In genomic region chr19:53460312-53461024, GRCm38 (mm10) we compare ENCODE assay signal across 9 mouse cellular contexts.
DNase-seq lines count a peak whose midpoint lies in the region; ATAC-seq and TF ChIP-seq lines count a peak whose summit lies in the region.
"Had no signal": no experiment of that assay in that cellular context is flagged by ENCODE, and none has a peak within 500 bp of the region (broad histone marks: within the 10 kb centered on the region; RNA-seq: fewer than 3 reads in every experiment).

No protein-coding gene starts in this region.

- no peak for TF ChIP-seq CTCF in ES-Bruce4 (IDR thresholded peaks at IDR 0.05; ENCODE audit: low read depth, low read length)
- TF ChIP-seq CTCF in forebrain, postnatal 0 days (IDR thresholded peaks at IDR 0.05; ENCODE audit: low read depth): no peak

- 21% methylated on average over 19 of the region's 19 CpGs for WGBS in heart, embryonic 16.5 days
- 6% methylated on average over 19 of the region's 19 CpGs for WGBS in forebrain, postnatal 0 days
- WGBS in midbrain, embryonic 14.5 days: 4% methylated on average over 19 of the region's 19 CpGs

- H3K27me3 ChIP-seq in heart, embryonic 16.5 days (ENCODE audit: control insufficient read depth, insufficient read depth, low read length): peaks cover 3% of the 10 kb centered on the region; the same call in 1 of the 2 replicates
- H3K27me3 ChIP-seq in ES-Bruce4 (ENCODE audit: control insufficient read depth, insufficient read depth, low read length, poor library complexity, severe bottlenecking): no peaks in the 10 kb centered on the region
- no peaks in the 10 kb centered on the region for H3K27me3 ChIP-seq in forebrain, postnatal 0 days (ENCODE audit: insufficient read depth, low read length)
- H3K27me3 ChIP-seq in midbrain, embryonic 14.5 days (ENCODE audit: control insufficient read depth, insufficient read depth, low read length): no peaks in the 10 kb centered on the region
- H3K27me3 ChIP-seq: Patski had no signal

- H3K36me3 ChIP-seq in heart, embryonic 16.5 days (ENCODE audit: control insufficient read depth, insufficient read depth): no peaks in the 10 kb centered on the region
- no peaks in the 10 kb centered on the region for H3K36me3 ChIP-seq in ES-Bruce4 (ENCODE audit: control insufficient read depth, insufficient read depth, low read length, poor library complexity, severe bottlenecking)
- no peaks in the 10 kb centered on the region for H3K36me3 ChIP-seq in forebrain, postnatal 0 days (ENCODE audit: insufficient read depth)
- H3K36me3 ChIP-seq in midbrain, embryonic 14.5 days (ENCODE audit: control insufficient read depth, insufficient read depth, low read length): no peaks in the 10 kb centered on the region

- H3K9me3 ChIP-seq in heart, embryonic 16.5 days (replicated peaks; ENCODE audit: control insufficient read depth, low read length): no peaks in the 10 kb centered on the region
- no peaks in the 10 kb centered on the region for H3K9me3 ChIP-seq in ES-Bruce4 (replicated peaks; ENCODE audit: control insufficient read depth, insufficient read depth, low read length, poor library complexity, severe bottlenecking)
- no peaks in the 10 kb centered on the region for H3K9me3 ChIP-seq in forebrain, postnatal 0 days (ENCODE audit: low read length)
- H3K9me3 ChIP-seq in midbrain, embryonic 14.5 days (ENCODE audit: control insufficient read depth, low read length): no peaks in the 10 kb centered on the region

- H3K4me1 ChIP-seq in heart, embryonic 16.5 days (ENCODE audit: control insufficient read depth, insufficient read depth, low read length): peaks cover 5% of the 10 kb centered on the region; the same call in 1 of the 2 replicates
- H3K4me1 ChIP-seq in ES-Bruce4 (ENCODE audit: control insufficient read depth, insufficient read depth, low read length): peaks cover 10% of the 10 kb centered on the region
- peaks cover 13% of the 10 kb centered on the region; the same call in 1 of the 2 replicates for H3K4me1 ChIP-seq in forebrain, postnatal 0 days (ENCODE audit: insufficient read depth)
- H3K4me1 ChIP-seq in midbrain, embryonic 14.5 days (ENCODE audit: control insufficient read depth, insufficient read depth, low read length): peaks cover 18% of the 10 kb centered on the region

- ATAC-seq in heart, embryonic 16.5 days (replicated peaks; ENCODE audit: extremely low read depth, insufficient read depth, low FRiP score): no peak
- ATAC-seq in forebrain, postnatal 0 days: no peak
- ATAC-seq in midbrain, embryonic 14.5 days (ENCODE audit: low FRiP score, low TSS enrichment): no peak

- no peak overlapping the region for H3K9ac ChIP-seq in heart, embryonic 16.5 days (ENCODE audit: low read length)
- peak overlapping the region; percentile 36 for H3K9ac ChIP-seq in ES-Bruce4 (ENCODE audit: low read depth, poor library complexity, severe bottlenecking)
- H3K9ac ChIP-seq in forebrain, postnatal 0 days: no peak overlapping the region
- H3K9ac ChIP-seq in midbrain, embryonic 14.5 days (replicated peaks; ENCODE audit: low read length): no peak overlapping the region

- peak overlapping the region; percentile 16; the same call in 1 of the 2 replicates for H3K4me2 ChIP-seq in heart, embryonic 16.5 days (ENCODE audit: low read depth, low read length)
- peak overlapping the region; percentile 13; the same call in 1 of the 2 replicates for H3K4me2 ChIP-seq in forebrain, postnatal 0 days (ENCODE audit: low read depth)
- peak overlapping the region; percentile 23 for H3K4me2 ChIP-seq in midbrain, embryonic 14.5 days (ENCODE audit: low read length)

- no peak overlapping the region for H3K4me3 ChIP-seq in heart, embryonic 16.5 days (ENCODE audit: low read length)
- H3K4me3 ChIP-seq in ES-Bruce4 (ENCODE audit: low read depth, low read length): peak overlapping the region; percentile 61
- H3K4me3 ChIP-seq in forebrain, postnatal 0 days (ENCODE audit: low read depth, low read length): no peak overlapping the region
- H3K4me3 ChIP-seq in midbrain, embryonic 14.5 days (replicated peaks; ENCODE audit: low read depth, low read length): no peak overlapping the region

- TF ChIP-seq POLR2A in ES-Bruce4 (IDR thresholded peaks at IDR 0.05; ENCODE audit: insufficient read depth, low read length): no peak

- no peak for DNase-seq in heart, adult 9 months (ENCODE audit: low spot score in 2 of 2)
- DNase-seq in forebrain, postnatal 0 days: no peak
- peak; percentile 45 for DNase-seq in midbrain, embryonic 14.5 days
- DNase-seq in retina, embryonic 14.5 days (ENCODE audit: low spot score): no peak
- DNase-seq in urinary bladder, postnatal 10 days (ENCODE audit: low spot score): no peak
- DNase-seq in heart, adult 8-10 months (ENCODE audit: low spot score): no peak

- TF ChIP-seq EP300 in ES-Bruce4 (IDR thresholded peaks at IDR 0.05; ENCODE audit: insufficient read depth, low read depth, low read length): peak; percentile 84; the same call in 1 of the 2 replicates

- H3K27ac ChIP-seq in heart, embryonic 16.5 days (ENCODE audit: low read length): no peak overlapping the region
- H3K27ac ChIP-seq in ES-Bruce4 (ENCODE audit: insufficient read depth, low read length): peak overlapping the region; percentile 97
- no peak overlapping the region for H3K27ac ChIP-seq in forebrain, postnatal 0 days (ENCODE audit: low read depth, low read length)
- H3K27ac ChIP-seq in midbrain, embryonic 14.5 days (replicated peaks; ENCODE audit: low read depth, low read length): no peak overlapping the region
